Mouse (Mus musculus): Measurements from ENCODE around the gene Slc6a21. TPM values are rescaled to one million over a fixed set of nuclear protein-coding genes. Genes with fewer than 3 reads are reported as not detected.
A peak's percentile ranks its signal among the peaks of the same experiment; 100 is the strongest.

The Slc6a21 gene
- polyA plus RNA-seq (2012; rRNA removed) = 0.08 and 0.30 TPM in 2 replicates

DNA sequence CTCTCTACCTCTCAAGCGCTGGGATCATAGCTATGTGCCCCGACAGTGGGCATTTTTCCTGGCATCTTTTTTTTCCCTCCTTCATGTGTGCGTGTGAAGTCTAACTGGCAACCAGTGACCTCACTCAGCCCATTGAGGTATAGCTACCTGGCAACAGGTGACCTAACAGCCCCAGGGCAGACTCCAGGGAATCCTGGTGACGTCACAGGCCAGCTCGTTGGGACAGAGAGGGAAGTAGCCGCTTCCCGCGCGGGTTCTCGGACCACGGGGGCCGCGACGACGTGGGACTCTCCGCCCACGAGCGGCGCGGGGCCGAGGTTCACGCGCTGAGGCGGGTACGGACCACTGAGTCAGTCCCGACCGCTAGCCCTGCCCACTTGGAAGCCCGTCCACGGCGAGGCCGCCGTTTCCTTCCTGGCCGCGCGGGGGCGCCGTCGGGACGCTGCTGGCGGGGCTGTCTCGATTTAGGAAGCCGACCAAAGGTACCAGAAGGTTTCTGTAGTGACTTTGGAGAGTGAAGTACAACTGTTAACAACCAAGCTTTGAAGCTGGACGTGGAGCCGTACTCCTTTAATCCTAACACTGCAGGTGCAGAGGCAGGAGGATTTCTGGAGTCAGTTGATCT, at the start of gene Slc6a21:
Gene Slc6a21 (plus strand): TSS at position 378 of the 625 bp plus-strand sequence.
- Histone ChIP-seq H3K4me3 (ENCODE audit: insufficient read depth, low read length) (peak within 1 kb of the TSS; percentile 26; the same call in 1 of the 2 replicates), H3K27ac (ENCODE audit: insufficient read depth, low read length) (no peak within 1 kb of the TSS), H3K4me1 (ENCODE audit: control insufficient read depth, insufficient read depth, low read length) (no peaks in the 10 kb centered on the region)
- TF ChIP-seq POLR2A (IDR thresholded peaks at IDR 0.05; ENCODE audit: extremely low read depth, insufficient read depth, low read length) = no peak
- TF ChIP-seq CTCF (IDR thresholded peaks at IDR 0.05; ENCODE audit: extremely low read depth, insufficient read depth, low read length) = peak; percentile 55

DNA sequence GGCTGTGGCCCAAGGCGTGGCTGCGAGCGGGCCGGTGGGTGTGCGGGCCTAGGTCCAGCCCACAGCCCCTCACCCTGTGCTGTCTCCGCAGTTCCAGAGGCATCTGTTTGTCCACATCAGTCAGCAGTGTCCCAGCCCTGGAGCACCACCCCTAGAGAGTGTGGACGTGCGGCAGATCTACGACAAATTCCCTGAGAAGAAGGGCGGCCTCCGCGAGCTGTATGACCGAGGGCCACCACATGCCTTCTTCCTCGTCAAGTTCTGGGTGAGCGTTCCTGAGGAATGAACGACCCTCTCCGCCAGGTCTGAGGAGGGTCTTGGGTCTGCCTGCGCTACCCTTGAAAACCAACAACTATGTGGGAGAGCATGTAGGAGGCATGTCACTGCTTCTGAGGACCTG, 48.8 kb upstream of the Slc6a21 start:
- no peak overlapping the region for H3K27ac ChIP-seq (ENCODE audit: insufficient read depth, low read length)
- peaks cover 2% of the 10 kb centered on the region; the same call in 1 of the 2 replicates for H3K4me1 ChIP-seq (ENCODE audit: control insufficient read depth, insufficient read depth, low read length)
- no peak overlapping the region for H3K4me3 ChIP-seq (ENCODE audit: insufficient read depth, low read length)
- TF ChIP-seq POLR2A (IDR thresholded peaks at IDR 0.05; ENCODE audit: extremely low read depth, insufficient read depth, low read length) (no peak), CTCF (IDR thresholded peaks at IDR 0.05; ENCODE audit: extremely low read depth, insufficient read depth, low read length) (no peak)

DNA sequence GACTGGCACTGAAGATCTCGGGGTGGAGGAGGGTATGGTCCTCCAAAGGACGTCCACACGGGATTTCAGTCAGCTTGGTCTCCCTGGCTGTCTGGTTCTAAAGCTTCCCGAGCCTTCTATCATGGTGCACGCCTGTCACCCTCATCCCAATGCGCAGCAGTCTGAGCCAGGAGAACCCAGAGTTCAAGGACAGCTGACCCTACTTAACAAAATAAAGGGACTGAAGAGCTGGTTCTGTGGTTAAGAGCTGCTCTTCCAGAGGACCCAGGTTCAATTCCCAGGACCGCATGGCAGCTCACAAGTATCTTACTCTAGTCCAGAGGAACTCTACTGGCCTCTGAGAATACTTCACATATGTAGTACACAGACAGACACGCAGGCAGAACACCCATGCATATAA, 48.3 kb upstream of the Slc6a21 start:
- H3K4me3 ChIP-seq (ENCODE audit: insufficient read depth, low read length) = no peak overlapping the region
- peaks cover 2% of the 10 kb centered on the region; the same call in 1 of the 2 replicates for H3K4me1 ChIP-seq (ENCODE audit: control insufficient read depth, insufficient read depth, low read length)
- no peak for TF ChIP-seq CTCF (IDR thresholded peaks at IDR 0.05; ENCODE audit: extremely low read depth, insufficient read depth, low read length)
- no peak for TF ChIP-seq POLR2A (IDR thresholded peaks at IDR 0.05; ENCODE audit: extremely low read depth, insufficient read depth, low read length)
- H3K27ac ChIP-seq (ENCODE audit: insufficient read depth, low read length) = no peak overlapping the region

DNA sequence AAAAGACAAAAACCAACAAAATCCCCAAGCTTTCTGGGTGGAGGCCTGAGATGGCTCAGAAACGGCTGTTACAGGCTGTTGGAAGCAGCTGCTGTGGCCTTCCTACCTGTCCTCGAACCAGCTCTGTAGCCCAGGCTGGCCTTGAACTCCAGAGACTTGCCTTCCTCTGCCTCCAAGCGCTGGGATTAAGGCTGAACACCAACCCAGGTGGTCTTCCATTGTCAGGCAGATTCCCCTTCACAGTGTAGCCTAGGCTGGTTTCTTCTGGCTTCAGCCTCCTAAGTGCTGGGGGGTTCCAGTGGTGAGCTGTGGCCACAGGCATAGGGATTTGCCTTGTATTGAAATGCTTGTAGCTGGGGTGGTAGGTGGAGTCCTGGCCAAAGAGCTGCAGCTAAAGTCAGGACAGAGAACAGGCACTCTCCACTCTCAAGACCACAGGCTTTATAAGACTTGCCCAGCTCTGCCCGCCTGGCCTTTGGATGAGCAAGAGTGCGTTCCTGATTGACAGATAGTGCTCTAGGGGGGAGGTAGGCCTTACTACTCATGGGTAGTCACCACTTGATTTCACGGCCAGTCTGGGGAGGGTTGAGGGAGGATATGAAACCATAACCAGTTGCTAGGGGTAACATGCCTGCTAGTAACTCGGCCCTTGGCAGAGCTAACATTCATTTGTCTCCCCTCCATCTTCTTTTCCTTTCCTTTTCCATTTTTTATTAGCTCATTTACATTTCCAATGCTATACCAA, 47.7 kb upstream of the Slc6a21 start:
- TF ChIP-seq POLR2A (IDR thresholded peaks at IDR 0.05; ENCODE audit: extremely low read depth, insufficient read depth, low read length) (no peak), CTCF (IDR thresholded peaks at IDR 0.05; ENCODE audit: extremely low read depth, insufficient read depth, low read length) (no peak)
- no peak overlapping the region for H3K4me3 ChIP-seq (ENCODE audit: insufficient read depth, low read length)
- H3K4me1 ChIP-seq (ENCODE audit: control insufficient read depth, insufficient read depth, low read length) = peaks cover 2% of the 10 kb centered on the region; the same call in 1 of the 2 replicates
- H3K27ac ChIP-seq (ENCODE audit: insufficient read depth, low read length) = no peak overlapping the region

DNA sequence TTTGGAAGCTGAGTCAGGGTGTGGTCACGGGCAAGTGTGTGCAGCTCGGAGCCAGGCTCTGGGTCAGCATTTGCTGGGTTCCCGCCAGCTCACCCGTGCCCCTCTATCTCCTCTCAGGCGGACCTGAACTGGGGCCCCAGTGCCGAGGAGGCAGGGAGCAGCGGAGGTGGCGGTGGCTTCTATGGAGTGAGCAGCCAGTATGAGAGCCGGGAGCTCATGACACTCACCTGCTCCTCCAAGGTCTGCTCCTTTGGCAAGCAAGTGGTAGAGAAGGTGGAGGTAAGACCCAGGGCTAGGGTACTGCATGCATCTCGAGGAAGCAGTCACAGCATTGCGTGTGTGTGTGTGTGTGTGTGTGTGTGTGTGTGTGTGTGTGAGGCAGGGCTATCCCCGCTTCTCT, 46.1 kb upstream of the Slc6a21 start:
- H3K27ac ChIP-seq (ENCODE audit: insufficient read depth, low read length) = no peak overlapping the region
- no peak for TF ChIP-seq CTCF (IDR thresholded peaks at IDR 0.05; ENCODE audit: extremely low read depth, insufficient read depth, low read length)
- no peak for TF ChIP-seq POLR2A (IDR thresholded peaks at IDR 0.05; ENCODE audit: extremely low read depth, insufficient read depth, low read length)
- peaks cover 3% of the 10 kb centered on the region; the same call in 1 of the 2 replicates for H3K4me1 ChIP-seq (ENCODE audit: control insufficient read depth, insufficient read depth, low read length)
- no peak overlapping the region for H3K4me3 ChIP-seq (ENCODE audit: insufficient read depth, low read length)

DNA sequence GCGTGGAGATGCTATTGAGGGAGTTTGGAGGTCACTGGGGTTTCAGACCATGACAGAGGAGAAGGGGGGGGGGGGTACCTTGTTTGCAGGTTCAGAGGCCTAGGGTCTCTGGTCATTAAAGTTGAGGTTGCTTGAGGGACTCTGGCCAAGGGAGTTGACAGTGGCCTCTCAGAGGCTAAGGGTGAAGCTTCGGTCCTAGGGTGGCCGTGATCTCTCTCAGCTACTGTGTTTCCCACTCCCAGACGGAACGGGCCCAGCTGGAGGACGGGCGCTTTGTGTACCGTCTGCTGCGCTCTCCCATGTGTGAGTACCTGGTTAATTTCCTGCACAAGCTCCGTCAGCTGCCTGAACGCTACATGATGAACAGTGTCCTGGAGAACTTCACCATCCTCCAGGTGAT, 45.4 kb upstream of the Slc6a21 start:
- peaks cover 3% of the 10 kb centered on the region; the same call in 1 of the 2 replicates for H3K4me1 ChIP-seq (ENCODE audit: control insufficient read depth, insufficient read depth, low read length)
- TF ChIP-seq CTCF (IDR thresholded peaks at IDR 0.05; ENCODE audit: extremely low read depth, insufficient read depth, low read length) (no peak), POLR2A (IDR thresholded peaks at IDR 0.05; ENCODE audit: extremely low read depth, insufficient read depth, low read length) (no peak)
- no peak overlapping the region for H3K27ac ChIP-seq (ENCODE audit: insufficient read depth, low read length)
- H3K4me3 ChIP-seq (ENCODE audit: insufficient read depth, low read length) = no peak overlapping the region

DNA sequence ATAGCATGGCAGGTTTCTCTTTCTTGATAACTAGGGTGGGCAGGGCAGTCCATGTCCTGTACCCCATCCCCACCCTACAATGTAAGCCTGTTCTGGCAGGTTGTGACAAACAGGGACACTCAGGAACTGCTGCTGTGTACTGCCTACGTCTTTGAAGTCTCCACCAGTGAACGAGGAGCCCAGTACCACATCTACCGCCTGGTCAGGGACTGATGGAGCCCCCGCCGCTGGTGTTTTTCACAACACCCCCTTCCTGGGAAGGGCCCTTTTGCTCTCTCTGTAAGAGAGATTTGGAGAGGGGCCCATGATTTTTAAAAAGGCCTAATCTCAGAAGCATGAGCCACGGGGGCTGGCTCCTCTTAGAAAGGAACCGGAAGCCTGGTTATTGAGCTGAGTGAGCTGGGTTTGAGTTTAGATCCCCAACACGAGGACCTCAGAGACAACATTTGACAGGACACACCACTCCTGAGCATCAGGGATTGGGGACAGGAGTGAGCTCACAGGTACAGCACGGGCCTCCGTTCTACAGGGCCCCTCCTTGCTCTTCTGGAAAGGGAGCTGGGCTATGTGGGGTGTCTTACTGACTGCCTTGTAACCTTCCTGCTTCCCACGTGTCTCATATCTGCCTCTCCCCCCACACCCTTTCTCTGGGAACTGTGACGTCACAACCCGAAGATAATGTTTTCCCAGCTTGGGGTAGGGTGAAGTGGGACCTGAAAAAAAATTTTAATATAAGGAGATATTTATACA, 44.4 kb upstream of the Slc6a21 start:
- Histone ChIP-seq H3K4me3 (ENCODE audit: insufficient read depth, low read length) (no peak overlapping the region), H3K4me1 (ENCODE audit: control insufficient read depth, insufficient read depth, low read length) (peaks cover 3% of the 10 kb centered on the region; the same call in 1 of the 2 replicates), H3K27ac (ENCODE audit: insufficient read depth, low read length) (peak overlapping the region; percentile 82)
- TF ChIP-seq POLR2A (IDR thresholded peaks at IDR 0.05; ENCODE audit: extremely low read depth, insufficient read depth, low read length) (no peak), CTCF (IDR thresholded peaks at IDR 0.05; ENCODE audit: extremely low read depth, insufficient read depth, low read length) (no peak)

DNA sequence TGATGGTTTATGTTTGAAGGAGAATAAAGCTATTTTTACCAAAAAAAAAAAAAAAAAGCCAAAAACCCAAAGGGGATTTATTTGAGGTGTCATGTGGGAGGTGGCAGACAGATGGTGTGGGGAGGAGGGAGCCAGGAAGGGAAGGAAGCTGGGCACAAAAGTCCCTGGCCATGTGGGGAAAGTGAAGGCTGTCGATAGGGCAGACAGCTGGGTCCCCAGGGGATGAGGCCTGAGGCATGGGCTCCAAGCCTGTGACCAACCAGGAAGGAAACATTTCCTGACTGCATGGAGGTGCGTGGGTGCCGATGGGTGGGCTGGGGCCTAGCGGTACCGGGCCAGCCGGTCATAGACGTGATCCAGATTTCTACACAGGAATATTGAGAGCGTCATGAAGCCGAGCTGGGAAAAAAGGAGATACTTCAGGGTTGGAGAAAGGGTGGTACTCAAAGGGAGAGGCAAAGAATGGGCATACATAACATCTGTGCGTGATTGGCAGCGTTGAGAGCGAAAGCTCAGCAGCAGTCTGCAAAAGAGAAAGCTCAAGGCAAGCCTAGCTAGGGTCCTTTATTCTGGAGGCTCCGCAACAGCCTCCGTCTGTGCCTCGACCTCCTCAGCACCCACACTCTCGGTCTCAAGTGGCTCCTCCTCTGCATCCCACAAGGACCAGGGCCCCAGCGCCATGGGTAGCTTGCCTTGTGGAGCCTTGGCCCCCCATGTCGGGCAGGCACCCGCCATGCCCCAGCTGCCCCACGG, 43.6 kb upstream of the Slc6a21 start:
- Histone ChIP-seq H3K27ac (ENCODE audit: insufficient read depth, low read length) (peak overlapping the region; percentile 95), H3K4me3 (ENCODE audit: insufficient read depth, low read length) (no peak overlapping the region), H3K4me1 (ENCODE audit: control insufficient read depth, insufficient read depth, low read length) (peaks cover 3% of the 10 kb centered on the region; the same call in 1 of the 2 replicates)
- 0 out of 2 replicates have a peak, but pooled peaks have one; percentile 3 for TF ChIP-seq POLR2A (IDR thresholded peaks at IDR 0.05; ENCODE audit: extremely low read depth, insufficient read depth, low read length)
- TF ChIP-seq CTCF (IDR thresholded peaks at IDR 0.05; ENCODE audit: extremely low read depth, insufficient read depth, low read length) = no peak

Measured in cortical plate, adult 2 months (tissue).